Mouse (Mus musculus) CH12.LX (cell line): ENCODE results near the gene Shank3. TPM values are rescaled to one million over a fixed set of nuclear protein-coding genes. Genes with fewer than 3 reads are reported as not detected.

Source experiments
- DNase-seq: peaks from one replicate; pipeline ENCODE4 v3.0.0-alpha.2; 2013; ENCODE audit errors: extremely low read depth
- H3K27ac ChIP-seq: 2 replicates; pipeline ENCODE4 v1.5.1; 2012; ENCODE audit warnings: low read depth, mild to moderate bottlenecking, control low read depth, moderate library complexity; ENCODE audit not compliant: insufficient read depth
- H3K27me3 ChIP-seq: replicated peaks from 2 replicates; pipeline ENCODE3; 2012; ENCODE audit warnings: inconsistent platforms
- H3K36me3 ChIP-seq, 2 experiments: replicated peaks in 1 of 2; 2 replicates each; pipeline versions ENCODE3 to v1.6.1; 2012; ENCODE audit warnings: inconsistent platforms in 1 of 2, low read length in 1 of 2, mild to moderate bottlenecking in 1 of 2, mixed read lengths in 1 of 2, moderate library complexity in 1 of 2; ENCODE audit not compliant: control insufficient read depth in 1 of 2, insufficient read depth in 1 of 2
- H3K4me1 ChIP-seq, 2 experiments: 2 replicates each; pipeline ENCODE4 v1.6.1; 2012; ENCODE audit warnings: inconsistent platforms in 1 of 2, moderate library complexity in 1 of 2; ENCODE audit not compliant: insufficient read depth in 2 of 2, control insufficient read depth in 1 of 2
- H3K4me2 ChIP-seq: 2 replicates; pipeline ENCODE4 v1.6.1; 2012; ENCODE audit warnings: low read depth, mild to moderate bottlenecking, control low read depth; ENCODE audit not compliant: poor library complexity, insufficient read depth, severe bottlenecking
- H3K4me3 ChIP-seq, 3 experiments: fragments of 150-350 bp in 1 of 3; sonication (generic) in 1 of 3; replicated peaks in 1 of 3; 2 replicates each; pipeline versions ENCODE3 to v1.5.1; 2011 to 2012; ENCODE audit warnings: low read depth in 2 of 3, low read length in 2 of 3, mild to moderate bottlenecking in 2 of 3, moderate library complexity in 2 of 3, control low read depth in 1 of 3, improper control_type of control experiment in 1 of 3, inconsistent platforms in 1 of 3, mixed read lengths in 1 of 3; ENCODE audit not compliant: poor library complexity in 1 of 3
- H3K79me2 ChIP-seq: replicated peaks from 2 replicates; pipeline ENCODE4 v1.6.1; 2012; ENCODE audit warnings: mild to moderate bottlenecking, moderate library complexity; ENCODE audit not compliant: control insufficient read depth, poor library complexity, insufficient read depth, severe bottlenecking; ENCODE audit errors: extremely low read depth
- H3K9ac ChIP-seq: 2 replicates; pipeline ENCODE4 v1.6.1; 2012; ENCODE audit warnings: low read depth, mild to moderate bottlenecking, control low read depth, moderate library complexity; ENCODE audit not compliant: insufficient read depth
- H3K9me3 ChIP-seq: replicated peaks from 2 replicates; pipeline ENCODE3; 2012; ENCODE audit warnings: low read length, inconsistent platforms, mixed read lengths
- BHLHE40 ChIP-seq: IDR thresholded peaks from 2 replicates; pipeline ENCODE4 v1.6.1; 2011; ENCODE audit warnings: mild to moderate bottlenecking, low read depth, low read length, improper control_type of control experiment
- CHD2 ChIP-seq: IDR thresholded peaks from 2 replicates; pipeline ENCODE4 v1.6.1; 2011; ENCODE audit warnings: low read length, improper control_type of control experiment
- CTCF ChIP-seq, 2 experiments: IDR thresholded peaks in 1 of 2; conservative IDR thresholded peaks in 1 of 2; 2 replicates each; pipeline ENCODE4 v1.5.1; 2011 to 2012; ENCODE audit warnings: low read depth in 2 of 2, low read length in 2 of 2, improper control_type of control experiment in 1 of 2, inconsistent platforms in 1 of 2, mild to moderate bottlenecking in 1 of 2, moderate library complexity in 1 of 2
- ELF1 ChIP-seq: IDR thresholded peaks from 2 replicates; pipeline ENCODE4 v1.6.1; 2014; ENCODE audit warnings: low read depth, mild to moderate bottlenecking, inconsistent platforms, low read length, improper control_type of control experiment
- EP300 ChIP-seq: IDR thresholded peaks from 2 replicates; pipeline ENCODE4 v1.6.1; 2011; ENCODE audit warnings: low read length, improper control_type of control experiment
- GABPA ChIP-seq: IDR thresholded peaks from 2 replicates; pipeline ENCODE4 v1.6.1; 2012; ENCODE audit warnings: low read depth, low read length, improper control_type of control experiment, inconsistent platforms; ENCODE audit not compliant: insufficient replicate concordance
- IRF4 ChIP-seq: IDR thresholded peaks from 2 replicates; pipeline ENCODE4 v1.6.1; 2014; ENCODE audit warnings: low read depth, mild to moderate bottlenecking, inconsistent platforms, low read length, improper control_type of control experiment
- JUN ChIP-seq: IDR thresholded peaks from 2 replicates; pipeline ENCODE4 v1.6.1; 2011; ENCODE audit warnings: low read depth, mild to moderate bottlenecking, low read length, improper control_type of control experiment, moderate library complexity; ENCODE audit not compliant: insufficient read depth
- KAT2A ChIP-seq: IDR thresholded peaks from 2 replicates; pipeline ENCODE4 v1.6.1; 2012; ENCODE audit warnings: low read length, improper control_type of control experiment, inconsistent platforms; ENCODE audit not compliant: insufficient replicate concordance
- MYC ChIP-seq: IDR thresholded peaks from 2 replicates; pipeline ENCODE4 v1.6.1; 2011; ENCODE audit warnings: low read depth, mild to moderate bottlenecking, improper control_type of control experiment, low read length
- POLR2A ChIP-seq: IDR thresholded peaks from 2 replicates; pipeline ENCODE4 v1.6.1; 2011; ENCODE audit warnings: low read depth, mild to moderate bottlenecking, improper control_type of control experiment, low read length
- SIN3A ChIP-seq: IDR thresholded peaks from 2 replicates; pipeline ENCODE4 v1.6.1; 2012; ENCODE audit warnings: low read length, improper control_type of control experiment, inconsistent platforms
- TBP ChIP-seq: conservative IDR thresholded peaks from 2 replicates; pipeline ENCODE4 v1.6.1; 2011; ENCODE audit warnings: low read depth, low read length, improper control_type of control experiment
- TCF12 ChIP-seq: IDR thresholded peaks from 2 replicates; pipeline ENCODE4 v1.6.1; 2014; ENCODE audit warnings: low read depth, mild to moderate bottlenecking, inconsistent platforms, low read length, improper control_type of control experiment
- UBTF ChIP-seq: IDR thresholded peaks from 2 replicates; pipeline ENCODE4 v1.6.1; 2012; ENCODE audit warnings: low read depth, mild to moderate bottlenecking, inconsistent platforms, low read length, improper control_type of control experiment, moderate library complexity
- USF2 ChIP-seq: conservative IDR thresholded peaks from 2 replicates; pipeline ENCODE4 v1.6.1; 2011; ENCODE audit warnings: low read depth, low read length, improper control_type of control experiment
- ZC3H11A ChIP-seq: IDR thresholded peaks from 2 replicates; pipeline ENCODE4 v1.6.1; 2012; ENCODE audit warnings: low read depth, mild to moderate bottlenecking, inconsistent platforms, low read length, improper control_type of control experiment
- dilution Hi-C: fragments of 300-500 bp; cut with MboI; formaldehyde crosslinking; loops from 2 replicates; pipeline ENCODE4 v1.14.3; 2020; ENCODE audit warnings: low sequenced_read_pairs; ENCODE audit not compliant: extremely low pct_unique_long_range_greater_than_20kb, extremely low pct_ligation_motif_present
- in situ Hi-C: fragments of 300-500 bp; cut with MboI; formaldehyde crosslinking; loops from 3 replicates; pipeline ENCODE4 v1.14.3; 2019; ENCODE audit warnings: low sequenced_read_pairs, low pct_ligation_motif_present, low pct_unique_long_range_greater_than_20kb, mixed read lengths
- polyA plus RNA-seq: library from polyadenylated mRNA; unstranded; fragments of >175 nt; gene quantifications from 2 replicates; pipeline ENCODE4 v1.2.1, GENCODE M21; 2012; ENCODE audit warnings: low read depth; ENCODE audit not compliant: insufficient read length
- total RNA-seq, 2 experiments: library from RNA; depleted of rRNA; stranded (reverse); fragments of 300-350 nt in 1 of 2; fragments of >200 nt in 1 of 2; gene quantifications; 2 replicates each; pipeline ENCODE4 v1.2.3; 2012 to 2014

Gene Shank3
- total and polyA plus RNA-seq, 3 experiments = not detected

- no peak for TF ChIP-seq TCF12
- no peak for TF ChIP-seq KAT2A
- no peak for TF ChIP-seq GABPA
- no peak for TF ChIP-seq JUN
- no peak for TF ChIP-seq BHLHE40
- TF ChIP-seq ELF1 = no peak
- no peak for TF ChIP-seq SIN3A
- TF ChIP-seq POLR2A = no peak
- TF ChIP-seq TBP = no peak
- no peak for TF ChIP-seq ZC3H11A
- TF ChIP-seq UBTF = no peak
- TF ChIP-seq, all 38 proteins: peak for 0
- no peak overlapping the region for H3K4me2 ChIP-seq
- DNase-seq = no peak
- in situ Hi-C loops (loop anchor here (5.0 kb wide), 1 partner anchor 57 kb away; the partner anchor contains the start of gene Arsa), dilution Hi-C loops (no loop called here)
- no peaks in the 10 kb centered on the region; a peak in 1 of 4 replicates for H3K4me1 ChIP-seq
- H3K27me3 ChIP-seq = peaks cover 68% of the 10 kb centered on the region
- H3K36me3 ChIP-seq = no peaks in the 10 kb centered on the region
- H3K9me3 ChIP-seq = no peaks in the 10 kb centered on the region
- H3K4me3 ChIP-seq = no peak overlapping the region
- no peaks in the 10 kb centered on the region for H3K79me2 ChIP-seq
- no peak overlapping the region for H3K9ac ChIP-seq
- H3K27ac ChIP-seq = no peak overlapping the region
Observed at GRCm38 (mm10) chr15:89533843-89534207, 34.4 kb downstream of the Shank3 start.

- dilution Hi-C loops = no loop called here
- Histone ChIP-seq H3K27me3 (peaks cover 61% of the 10 kb centered on the region), H3K9ac (no peak overlapping the region)
- TF ChIP-seq UBTF (no peak), EP300 (no peak), MYC (no peak)
- TF ChIP-seq, all 38 proteins: peak for 0
- no peaks in the 10 kb centered on the region for H3K36me3 ChIP-seq
- H3K9me3 ChIP-seq = peaks cover 2% of the 10 kb centered on the region
- H3K4me2 ChIP-seq = no peak overlapping the region
- in situ Hi-C loops = no loop called here
- no peaks in the 10 kb centered on the region for H3K4me1 ChIP-seq
- no peak overlapping the region for H3K27ac ChIP-seq
- H3K4me3 ChIP-seq = no peak overlapping the region
- no peak for DNase-seq
- no peaks in the 10 kb centered on the region for H3K79me2 ChIP-seq
Observed at GRCm38 (mm10) chr15:89544171-89544570, 44.7 kb downstream of the Shank3 start.

DNA sequence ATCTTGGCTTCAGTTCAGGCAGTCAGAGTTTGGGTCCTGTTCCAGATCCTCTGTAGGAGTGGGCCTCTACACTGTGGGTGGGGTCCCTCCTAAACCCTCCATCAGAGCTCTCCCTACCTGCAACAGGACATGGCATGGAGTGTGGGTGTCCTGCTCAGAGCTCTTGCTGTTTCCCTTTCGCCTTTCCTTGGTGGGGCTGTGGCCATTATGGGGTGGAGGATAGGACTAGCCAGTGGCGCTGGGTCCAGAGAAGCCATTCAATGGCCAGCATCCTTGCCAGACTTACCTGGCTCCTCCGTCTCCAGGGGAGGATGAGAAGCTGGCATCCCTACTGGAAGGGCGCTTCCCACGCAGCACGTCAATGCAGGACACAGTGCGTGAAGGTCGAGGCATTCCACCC is 47.9 kb downstream of the Shank3 start:
- Histone ChIP-seq H3K27ac (no peak overlapping the region), H3K4me2 (no peak overlapping the region), H3K36me3 (no peaks in the 10 kb centered on the region), H3K27me3 (peaks cover 73% of the 10 kb centered on the region), H3K9me3 (peaks cover 5% of the 10 kb centered on the region), H3K4me1 (no peaks in the 10 kb centered on the region), H3K79me2 (no peaks in the 10 kb centered on the region), H3K9ac (no peak overlapping the region), H3K4me3 (no peak overlapping the region)
- no peak for DNase-seq
- dilution Hi-C loops = no loop called here
- TF ChIP-seq IRF4 = no peak
- no peak for TF ChIP-seq CHD2
- TF ChIP-seq USF2 = no peak
- no peak for TF ChIP-seq CTCF (conservative IDR thresholded peaks at IDR 0.05 in 1 of 2, IDR thresholded peaks at IDR 0.05 in 1 of 2; ENCODE audit: low read depth in 2 of 2, low read length in 2 of 2)
- TF ChIP-seq ELF1 = no peak
- TF ChIP-seq, all 38 proteins: peak for 0
- in situ Hi-C loops = no loop called here
